Mouse (Mus musculus) gastrocnemius, adult 2 months (tissue): ENCODE measurements around the gene Aamp. TPM values are rescaled to one million over a fixed set of nuclear protein-coding genes. Genes with fewer than 3 reads are reported as not detected.
"Not testable (repeated sequence)": the region's sequence is repeated elsewhere in the genome, so short reads cannot be mapped to it uniquely, and the experiment has no call there.

ENCODE experiments used
- DNase-seq: peaks from one replicate; pipeline ENCODE4 v3.0.0; 2022
- H3K27ac ChIP-seq: fragments of 200-600 bp; 2 replicates; pipeline ENCODE4 v1.8.1; 2022; ENCODE audit warnings: mild to moderate bottlenecking
- H3K4me3 ChIP-seq: fragments of 200-600 bp; 2 replicates; pipeline ENCODE4 v1.8.1; 2022; ENCODE audit warnings: mild to moderate bottlenecking, moderate library complexity
- CTCF ChIP-seq: fragments of 200-600 bp; IDR thresholded peaks from 2 replicates; pipeline ENCODE4 v1.8.1; 2022; ENCODE audit warnings: antibody characterized with exemption, mild to moderate bottlenecking, moderate library complexity
- intact Hi-C: fragments of 180-260 bp; cut with DNase I; formaldehyde crosslinking; loops from one replicate; pipeline ENCODE4 v1.15.1; 2025
- total RNA-seq, 2 experiments: library from RNA; stranded (reverse); gene quantifications; 2 replicates each; pipeline ENCODE4 v1.2.3; 2021

The Aamp gene
- total RNA-seq, 2 experiments from 2014 or later, result 69.4 to 76.1 TPM

GRCm38 (mm10) chr1:74296477-74296876 lies 11.9 kb upstream of the Aamp start:
- peak overlapping the region; percentile 69 for H3K4me3 ChIP-seq
- intact Hi-C loops, result no loop called here
- peak overlapping the region; percentile 97 for H3K27ac ChIP-seq
- peak; percentile 66 for DNase-seq
- no peak for TF ChIP-seq CTCF

GRCm38 (mm10) chr1:74295456-74296171 lies 11.1 kb upstream of the Aamp start:
- no peak for TF ChIP-seq CTCF
- peak overlapping the region; percentile 69 for H3K4me3 ChIP-seq
- peak overlapping the region; percentile 97 for H3K27ac ChIP-seq
- peak; percentile 97 for DNase-seq
- intact Hi-C loops, result no loop called here

GRCm38 (mm10) chr1:74294733-74295455 lies 10.4 kb upstream of the Aamp start:
- no peak for DNase-seq
- TF ChIP-seq CTCF, result no peak
- peak overlapping the region; percentile 69 for H3K4me3 ChIP-seq
- intact Hi-C loops, result no loop called here
- H3K27ac ChIP-seq, result peak overlapping the region; percentile 97

- intact Hi-C loops, result no loop called here
- Histone ChIP-seq H3K4me3 (peak overlapping the region; percentile 3; the same call in 1 of the 2 replicates), H3K27ac (peak overlapping the region; percentile 97)
- DNase-seq, result peak; percentile 58
- no peak for TF ChIP-seq CTCF
Observed at GRCm38 (mm10) chr1:74294090-74294643, 9.6 kb upstream of the Aamp start.

- peak overlapping the region; percentile 97 for H3K27ac ChIP-seq
- TF ChIP-seq CTCF, result no peak
- H3K4me3 ChIP-seq, result peak overlapping the region; percentile 3; the same call in 1 of the 2 replicates
- intact Hi-C loops, result no loop called here
- DNase-seq, result no peak
Observed at GRCm38 (mm10) chr1:74293306-74293960, 8.9 kb upstream of the Aamp start.

GRCm38 (mm10) chr1:74292331-74293020 lies 7.9 kb upstream of the Aamp start:
- H3K4me3 ChIP-seq, result no peak overlapping the region
- DNase-seq, result no peak
- H3K27ac ChIP-seq, result peak overlapping the region; percentile 97; the same call in 1 of the 2 replicates
- TF ChIP-seq CTCF, result no peak
- intact Hi-C loops, result no loop called here

GRCm38 (mm10) chr1:74290141-74290540 lies 5.6 kb upstream of the Aamp start:
- no peak for DNase-seq
- intact Hi-C loops, result no loop called here
- TF ChIP-seq CTCF, result no peak
- Histone ChIP-seq H3K4me3 (no peak overlapping the region), H3K27ac (peak overlapping the region; percentile 56)

- intact Hi-C loops, result loop anchor here (10.0 kb wide), 1 partner anchor 295 kb away; the partner anchor contains the start of genes Bcs1l and Zfp142
- no peak for DNase-seq
- no peak overlapping the region for H3K4me3 ChIP-seq
- TF ChIP-seq CTCF, result no peak
- peak overlapping the region; percentile 56 for H3K27ac ChIP-seq
Observed at GRCm38 (mm10) chr1:74289740-74290139, 5.2 kb upstream of the Aamp start.

GRCm38 (mm10) chr1:74289248-74289647 lies 4.7 kb upstream of the Aamp start:
- no peak for TF ChIP-seq CTCF
- DNase-seq, result no peak
- H3K4me3 ChIP-seq, result no peak overlapping the region
- H3K27ac ChIP-seq, result peak overlapping the region; percentile 56
- intact Hi-C loops, result loop anchor here (10.0 kb wide), 1 partner anchor 296 kb away; the partner anchor contains the start of genes Bcs1l and Zfp142

- no peak for TF ChIP-seq CTCF
- Histone ChIP-seq H3K4me3 (no peak overlapping the region), H3K27ac (peak overlapping the region; percentile 31; the same call in 1 of the 2 replicates)
- intact Hi-C loops, result loop anchor here (10.0 kb wide), 1 partner anchor 296 kb away; the partner anchor contains the start of genes Bcs1l and Zfp142
- DNase-seq, result no peak
Observed at GRCm38 (mm10) chr1:74288327-74288726, 3.8 kb upstream of the Aamp start.

- not testable (repeated sequence) for DNase-seq, H3K4me3 ChIP-seq
- H3K27ac ChIP-seq, result peak overlapping the region; percentile 38
- peak; percentile 49 for TF ChIP-seq CTCF
- intact Hi-C loops, result loop anchor here (2.0 to 10.0 kb wide), 2 partner anchors 166 to 298 kb away; partner anchors contain the start of genes Bcs1l and Zfp142
Observed at GRCm38 (mm10) chr1:74286869-74287607, 2.5 kb upstream of the Aamp start.
